13 mouse cellular contexts compared by ENCODE assay signal in genomic region chr1:75361123-75361522, GRCm38 (mm10). TPM values are rescaled to one million over a fixed set of nuclear protein-coding genes. Genes with fewer than 3 reads are reported as not detected.
DNase-seq lines count a peak whose midpoint lies in the region; ATAC-seq and TF ChIP-seq lines count a peak whose summit lies in the region.
"Had no signal": no experiment of that assay in that cellular context is flagged by ENCODE, and none has a peak within 500 bp of the region (broad histone marks: within the 10 kb centered on the region; RNA-seq: fewer than 3 reads in every experiment).

No protein-coding gene starts in this region.

- H3K4me2 ChIP-seq in hindbrain, embryonic 11.5 days (replicated peaks; ENCODE audit: low read depth, low read length), result peak overlapping the region; percentile 49; the same call in 1 of the 2 replicates
- H3K4me2 ChIP-seq in hindbrain, embryonic 14.5 days (replicated peaks), result no peak overlapping the region
- peak overlapping the region; percentile 70 for H3K4me2 ChIP-seq in limb, embryonic 12.5 days

- no peak overlapping the region for H3K4me3 ChIP-seq in hindbrain, embryonic 11.5 days (ENCODE audit: low read depth, low read length)
- H3K4me3 ChIP-seq in hindbrain, embryonic 14.5 days (replicated peaks; ENCODE audit: low read length), result no peak overlapping the region
- peak overlapping the region; percentile 31; the same call in 1 of the 2 replicates for H3K4me3 ChIP-seq in spleen, adult 2 months (ENCODE audit: extremely low read depth, insufficient read depth, insufficient read length)
- H3K4me3 ChIP-seq in limb, embryonic 12.5 days (replicated peaks), result peak overlapping the region; percentile 42

- H3K4me1 ChIP-seq in hindbrain, embryonic 11.5 days (replicated peaks; ENCODE audit: control insufficient read depth, insufficient read depth, low read length), result 0 out of 2 replicates have a peak, but pooled peaks cover 6% of the 10 kb centered on the region
- peaks cover 14% of the 10 kb centered on the region for H3K4me1 ChIP-seq in hindbrain, embryonic 14.5 days (replicated peaks; ENCODE audit: control insufficient read depth, insufficient read depth, low read length)
- H3K4me1 ChIP-seq in spleen, adult 2 months (ENCODE audit: control insufficient read depth, insufficient read depth, insufficient read length), result no peaks in the 10 kb centered on the region
- peaks cover 12% of the 10 kb centered on the region for H3K4me1 ChIP-seq in limb, embryonic 12.5 days (replicated peaks)

- H3K9ac ChIP-seq in hindbrain, embryonic 11.5 days (ENCODE audit: low read depth, low read length), result no peak overlapping the region
- H3K9ac ChIP-seq in hindbrain, embryonic 14.5 days, result no peak overlapping the region
- no peak overlapping the region for H3K9ac ChIP-seq in limb, embryonic 12.5 days (replicated peaks)
- H3K9ac ChIP-seq: forebrain, embryonic 15.5 days had no signal

- no peaks in the 10 kb centered on the region for H3K9me3 ChIP-seq in hindbrain, embryonic 11.5 days (ENCODE audit: control insufficient read depth, low read length)
- no peaks in the 10 kb centered on the region for H3K9me3 ChIP-seq in hindbrain, embryonic 14.5 days (ENCODE audit: control insufficient read depth, low read length)
- H3K9me3 ChIP-seq in limb, embryonic 12.5 days, result no peaks in the 10 kb centered on the region
- H3K9me3 ChIP-seq: forebrain, embryonic 15.5 days; G1E had no signal

- no peak for ATAC-seq in hindbrain, embryonic 11.5 days (ENCODE audit: low FRiP score)
- no peak for ATAC-seq in hindbrain, embryonic 14.5 days (ENCODE audit: low FRiP score)
- ATAC-seq in limb, embryonic 12.5 days (ENCODE audit: insufficient number of reproducible peaks, insufficient read depth, low FRiP score, low TSS enrichment, low read depth), result no peak
- ATAC-seq: forebrain, embryonic 15.5 days had no signal

- no peaks in the 10 kb centered on the region for H3K36me3 ChIP-seq in hindbrain, embryonic 11.5 days (ENCODE audit: control insufficient read depth, insufficient read depth, low read length)
- no peaks in the 10 kb centered on the region for H3K36me3 ChIP-seq in hindbrain, embryonic 14.5 days (replicated peaks; ENCODE audit: control insufficient read depth, insufficient read depth)
- H3K36me3 ChIP-seq in spleen, adult 2 months (ENCODE audit: control insufficient read depth, insufficient read depth, low read length), result no peaks in the 10 kb centered on the region
- no peaks in the 10 kb centered on the region for H3K36me3 ChIP-seq in limb, embryonic 12.5 days
- H3K36me3 ChIP-seq: forebrain, embryonic 15.5 days; G1E had no signal

- no peak for DNase-seq in hindbrain, embryonic 11.5 days (ENCODE audit: low spot score)
- no peak for DNase-seq in hindbrain, embryonic 14.5 days (ENCODE audit: low spot score)
- no peak for DNase-seq in spleen, adult 2 months (ENCODE audit: low read depth in 1 of 2, low spot score in 2 of 2)
- no peak for DNase-seq in spleen, postnatal 36 days (ENCODE audit: low spot score in 2 of 2)
- no peak for DNase-seq in layer of hippocampus, adult 18-20 months (ENCODE audit: low spot score in 2 of 2)
- DNase-seq in cerebellum, adult 9-10 months, result no peak
- DNase-seq: cerebellum, adult 8-10 months; right cerebral cortex, postnatal 25 days; thymus, postnatal 36 days had no signal

- no peak for TF ChIP-seq POLR2A in spleen, adult 2 months (IDR thresholded peaks at IDR 0.05; ENCODE audit: low read depth, low read length)

- peaks cover 26% of the 10 kb centered on the region for H3K27me3 ChIP-seq in hindbrain, embryonic 11.5 days (ENCODE audit: control insufficient read depth, insufficient read depth, low read length)
- peaks cover 53% of the 10 kb centered on the region for H3K27me3 ChIP-seq in hindbrain, embryonic 14.5 days (ENCODE audit: control insufficient read depth, insufficient read depth, low read length)
- H3K27me3 ChIP-seq in spleen, adult 2 months (ENCODE audit: control insufficient read depth, insufficient read depth, low read length), result peaks cover 7% of the 10 kb centered on the region
- peaks cover 57% of the 10 kb centered on the region for H3K27me3 ChIP-seq in limb, embryonic 12.5 days

- TF ChIP-seq CTCF in spleen, adult 2 months (IDR thresholded peaks at IDR 0.05; ENCODE audit: extremely low read depth, insufficient read depth, insufficient read length, insufficient replicate concordance), result no peak

- WGBS in hindbrain, embryonic 11.5 days, result 33% methylated on average over 4 of the region's 4 CpGs
- 48% methylated on average over 4 of the region's 4 CpGs for WGBS in hindbrain, embryonic 14.5 days
- WGBS in spleen, adult 2 months, result 57% methylated on average over 4 of the region's 4 CpGs
- 47% methylated on average over 4 of the region's 4 CpGs for WGBS in limb, embryonic 12.5 days

- H3K27ac ChIP-seq in hindbrain, embryonic 11.5 days (ENCODE audit: low read depth, low read length), result no peak overlapping the region
- no peak overlapping the region for H3K27ac ChIP-seq in hindbrain, embryonic 14.5 days
- H3K27ac ChIP-seq in spleen, adult 2 months (ENCODE audit: insufficient read depth, low read length), result no peak overlapping the region; the same call in 1 of the 2 replicates
- H3K27ac ChIP-seq in limb, embryonic 12.5 days, result no peak overlapping the region
- H3K27ac ChIP-seq: forebrain, embryonic 15.5 days had no signal

RNA-seq across cellular contexts. Expression of gene Des, which starts 1.0 kb away (rescaled TPM):
- 2.1 and 2.4 TPM in 2 replicates for polyA plus RNA-seq in hindbrain, embryonic 11.5 days (2014; fragmentation: Nextera tagmentation; extraction: Ambion mirVana)
- 1.0 and 1.7 TPM in 2 replicates for polyA plus RNA-seq in hindbrain, embryonic 14.5 days (2014; fragmentation: Nextera tagmentation; extraction: Ambion mirVana)
- 40.5 and 49.3 TPM in 2 replicates for polyA plus RNA-seq in spleen, adult 2 months (2012; rRNA removed)
- 23.5 and 25.3 TPM in 2 replicates for polyA plus RNA-seq in limb, embryonic 12.5 days (2016; fragmentation: Nextera tagmentation; extraction: Ambion mirVana)
- total RNA-seq in layer of hippocampus, adult 18-20 months (2021), result under 1 TPM; 0.48 to 0.69 TPM
- total RNA-seq: monocyte, adult 5-6 weeks had no signal

RNA-seq across cellular contexts. Expression of gene Speg, which starts 14.0 kb away (rescaled TPM):
- polyA plus RNA-seq in hindbrain, embryonic 11.5 days (2014; fragmentation: Nextera tagmentation; extraction: Ambion mirVana), result 11.1 and 12.7 TPM in 2 replicates
- polyA plus RNA-seq in hindbrain, embryonic 14.5 days (2014; fragmentation: Nextera tagmentation; extraction: Ambion mirVana), result 18.0 and 22.9 TPM in 2 replicates
- 14.3 and 21.2 TPM in 2 replicates for polyA plus RNA-seq in spleen, adult 2 months (2012; rRNA removed)
- 30.4 and 30.7 TPM in 2 replicates for polyA plus RNA-seq in limb, embryonic 12.5 days (2016; fragmentation: Nextera tagmentation; extraction: Ambion mirVana)
- total RNA-seq in layer of hippocampus, adult 18-20 months (2021), result 100 to 1,000 TPM; 168 to 178 TPM
- total RNA-seq: monocyte, adult 5-6 weeks had no signal

RNA-seq across cellular contexts. Expression of gene Dnpep, which starts 43.3 kb away (rescaled TPM):
- 154 and 165 TPM in 2 replicates for polyA plus RNA-seq in hindbrain, embryonic 11.5 days (2014; fragmentation: Nextera tagmentation; extraction: Ambion mirVana)
- 132 and 141 TPM in 2 replicates for polyA plus RNA-seq in hindbrain, embryonic 14.5 days (2014; fragmentation: Nextera tagmentation; extraction: Ambion mirVana)
- 76.1 and 81.0 TPM in 2 replicates for polyA plus RNA-seq in spleen, adult 2 months (2012; rRNA removed)
- 111 TPM in 2 replicates for polyA plus RNA-seq in limb, embryonic 12.5 days (2016; fragmentation: Nextera tagmentation; extraction: Ambion mirVana)
- 10 to 100 TPM; 49.2 to 50.0 TPM for total RNA-seq in layer of hippocampus, adult 18-20 months (2021)

Comparison
In these comparisons a context has a peak if more than half of its experiments do, and no peak if none do; other contexts are left out.
1. H3K4me3 ChIP-seq: peak in spleen, adult 2 months (single experiment) and limb, embryonic 12.5 days (single experiment); none in hindbrain, embryonic 11.5 days (single experiment) and hindbrain, embryonic 14.5 days (single experiment).